Mouse (Mus musculus): ENCODE results near the gene St3gal4.

The St3gal4 gene

GRCm38 (mm10) chr9:35007697-35008341 lies 111.2 kb downstream of the St3gal4 start:
- no peak for DNase-seq (ENCODE audit: low spot score in 2 of 2)

GRCm38 (mm10) chr9:35004113-35004512 lies 115.0 kb downstream of the St3gal4 start:
- DNase-seq (ENCODE audit: low spot score in 2 of 2) = no peak

GRCm38 (mm10) chr9:34997880-34998865 lies 120.9 kb downstream of the St3gal4 start:
- DNase-seq (ENCODE audit: low spot score in 2 of 2) = no peak

All from frontal cortex, postnatal 10 days (tissue).